Mouse (Mus musculus) midbrain, embryonic 11.5 days (tissue): ENCODE results near the gene Olfr222. TPM values are rescaled to one million over a fixed set of nuclear protein-coding genes. Genes with fewer than 3 reads are reported as not detected.

Experiments
- ATAC-seq: fragments of 200-750 bp; cut with Nextera tagmentation; 2 replicates; pipeline ENCODE4 v1.8.0; 2017; ENCODE audit warnings: moderate TSS enrichment, moderate library complexity; ENCODE audit not compliant: low FRiP score
- DNase-seq: peaks from one replicate; pipeline ENCODE4 v3.0.0; 2015; ENCODE audit warnings: low spot score; ENCODE audit errors: missing footprints
- H3K27ac ChIP-seq: fragments of 300-500 bp; sonication (generic); 2 replicates; pipeline ENCODE4 v1.5.1; 2014; ENCODE audit warnings: low read depth, low read length
- H3K27me3 ChIP-seq: fragments of 300-500 bp; sonication (generic); 2 replicates; pipeline ENCODE4 v1.6.1; 2014; ENCODE audit warnings: mild to moderate bottlenecking, low read length, moderate library complexity, mixed read lengths; ENCODE audit not compliant: control insufficient read depth, insufficient read depth
- H3K36me3 ChIP-seq: fragments of 300-500 bp; sonication (generic); 2 replicates; pipeline ENCODE4 v1.6.1; 2014; ENCODE audit warnings: mild to moderate bottlenecking, low read length, moderate library complexity, mixed read lengths; ENCODE audit not compliant: control insufficient read depth, insufficient read depth
- H3K4me1 ChIP-seq: fragments of 300-500 bp; sonication (generic); 2 replicates; pipeline ENCODE4 v1.6.1; 2014; ENCODE audit warnings: low read length; ENCODE audit not compliant: control insufficient read depth, insufficient read depth
- H3K4me2 ChIP-seq: fragments of 300-500 bp; sonication (generic); 2 replicates; pipeline ENCODE4 v1.6.1; 2014; ENCODE audit warnings: mild to moderate bottlenecking, moderate library complexity
- H3K4me3 ChIP-seq: fragments of 300-500 bp; sonication (generic); 2 replicates; pipeline ENCODE4 v1.5.1; 2014; ENCODE audit warnings: low read depth, low read length
- H3K9ac ChIP-seq: fragments of 300-500 bp; sonication (generic); 2 replicates; pipeline ENCODE4 v1.6.1; 2014; ENCODE audit warnings: low read length
- H3K9me3 ChIP-seq: fragments of 300-500 bp; sonication (generic); 2 replicates; pipeline ENCODE4 v1.6.1; 2016; ENCODE audit warnings: low read length; ENCODE audit not compliant: control insufficient read depth
- WGBS: fragments of 180-500 bp; shearing (Covaris S2); extraction: QIAGEN DNeasy Blood & Tissue Kit; methylation state at CpG from one replicate; pipeline ENCODE4 v1.1.7; 2014; 5-methylcytosine and 5-hydroxymethylcytosine counted together
- polyA plus RNA-seq: library from polyadenylated mRNA; unstranded; fragments of >200 nt; fragmentation: Nextera tagmentation; extraction: Ambion mirVana; gene quantifications from 2 replicates; pipeline ENCODE4 v1.2.1, GENCODE M21; 2014

Olfr222 gene
- polyA plus RNA-seq, 1 experiment from 2014 or later, result not detected

GRCm38 (mm10) chr11:59531562-59531961 is 44.5 kb downstream of the Olfr222 start:
- ATAC-seq, result no peak
- Histone ChIP-seq H3K4me2 (no peak overlapping the region), H3K27me3 (no peaks in the 10 kb centered on the region), H3K9ac (no peak overlapping the region), H3K4me1 (no peaks in the 10 kb centered on the region), H3K9me3 (no peaks in the 10 kb centered on the region), H3K27ac (no peak overlapping the region), H3K4me3 (no peak overlapping the region), H3K36me3 (no peaks in the 10 kb centered on the region)
- WGBS, result 86% methylated on average over 5 of the region's 5 CpGs
- DNase-seq, result no peak

GRCm38 (mm10) chr11:59530870-59531535 is 45.0 kb downstream of the Olfr222 start:
- H3K27ac ChIP-seq, result no peak overlapping the region
- ATAC-seq (no peak), DNase-seq (no peak)
- no peak overlapping the region for H3K9ac ChIP-seq
- no peak overlapping the region for H3K4me3 ChIP-seq
- H3K9me3 ChIP-seq, result no peaks in the 10 kb centered on the region
- no peak overlapping the region for H3K4me2 ChIP-seq
- H3K36me3 ChIP-seq, result no peaks in the 10 kb centered on the region
- 83% methylated on average over 6 of the region's 6 CpGs for WGBS
- H3K4me1 ChIP-seq, result no peaks in the 10 kb centered on the region
- H3K27me3 ChIP-seq, result no peaks in the 10 kb centered on the region

- H3K27ac ChIP-seq, result no peak overlapping the region
- no peaks in the 10 kb centered on the region for H3K4me1 ChIP-seq
- no peak overlapping the region for H3K4me3 ChIP-seq
- no peaks in the 10 kb centered on the region for H3K9me3 ChIP-seq
- H3K9ac ChIP-seq, result no peak overlapping the region
- H3K4me2 ChIP-seq, result no peak overlapping the region
- ATAC-seq (no peak), DNase-seq (no peak)
- WGBS, result 90% methylated on average over 5 of the region's 5 CpGs
- H3K27me3 ChIP-seq, result no peaks in the 10 kb centered on the region
- no peaks in the 10 kb centered on the region for H3K36me3 ChIP-seq
Measured at GRCm38 (mm10) chr11:59530221-59530620, 45.8 kb downstream of the Olfr222 start.

GRCm38 (mm10) chr11:59526472-59527080 is 49.5 kb downstream of the Olfr222 start, which contains the start of gene Zkscan17:
Gene Zkscan17 (minus strand): TSS chr11:59526751.
- DNase-seq (no peak), ATAC-seq (no peak)
- H3K9ac ChIP-seq, result no peak within 1 kb of the TSS

GRCm38 (mm10) chr11:59525237-59525636 is 50.8 kb downstream of the Olfr222 start:
- H3K9me3 ChIP-seq, result peaks cover 3% of the 10 kb centered on the region; the same call in 1 of the 2 replicates
- H3K4me3 ChIP-seq, result no peak overlapping the region
- no peaks in the 10 kb centered on the region for H3K36me3 ChIP-seq
- no peak for ATAC-seq
- peak; percentile 97 for DNase-seq
- H3K9ac ChIP-seq, result no peak overlapping the region
- H3K27me3 ChIP-seq, result no peaks in the 10 kb centered on the region
- H3K4me2 ChIP-seq, result no peak overlapping the region
- no peak overlapping the region for H3K27ac ChIP-seq
- H3K4me1 ChIP-seq, result no peaks in the 10 kb centered on the region
- 16% methylated on average over 10 of the region's 10 CpGs for WGBS

More at GRCm38 (mm10) chr11:59526472-59527080, 49.5 kb downstream of the Olfr222 start, which contains the start of gene Zkscan17:
- Histone ChIP-seq H3K27ac (no peak within 1 kb of the TSS), H3K4me1 (no peaks in the 10 kb centered on the region), H3K27me3 (no peaks in the 10 kb centered on the region), H3K9me3 (peaks cover 3% of the 10 kb centered on the region; the same call in 1 of the 2 replicates), H3K4me3 (no peak within 1 kb of the TSS), H3K36me3 (no peaks in the 10 kb centered on the region), H3K4me2 (no peak within 1 kb of the TSS)
- 48% methylated on average over 8 of the region's 8 CpGs for WGBS

- WGBS, result 97% methylated on average over 2 of the region's 2 CpGs
- H3K36me3 ChIP-seq, result no peaks in the 10 kb centered on the region
- no peak for ATAC-seq
Measured at GRCm38 (mm10) chr11:59524150-59524549, 51.9 kb downstream of the Olfr222 start.

More at GRCm38 (mm10) chr11:59524150-59524549, 51.9 kb downstream of the Olfr222 start:
- Histone ChIP-seq H3K4me2 (no peak overlapping the region), H3K27ac (no peak overlapping the region), H3K9me3 (peaks cover 3% of the 10 kb centered on the region; the same call in 1 of the 2 replicates), H3K4me3 (no peak overlapping the region), H3K9ac (no peak overlapping the region), H3K27me3 (no peaks in the 10 kb centered on the region), H3K4me1 (no peaks in the 10 kb centered on the region)
- no peak for DNase-seq

Other genes with a start within 250 kb of the Olfr222 start
- not detected in 2 replicates for gene Prss38, start 200.6 kb downstream of the Olfr222 start, polyA plus RNA-seq
- gene Jmjd4, start 126.2 kb downstream of the Olfr222 start, polyA plus RNA-seq, result 12.4 and 14.3 TPM in 2 replicates
- gene Snap47, start 125.0 kb downstream of the Olfr222 start, polyA plus RNA-seq, result 144 and 159 TPM in 2 replicates
- 11.4 and 11.9 TPM in 2 replicates for gene Zfp867, start 103.8 kb downstream of the Olfr222 start, polyA plus RNA-seq
- 19.1 and 22.4 TPM in 2 replicates for gene Zkscan17, start 49.5 kb downstream of the Olfr222 start, polyA plus RNA-seq
- gene Nlrp3, start 34.7 kb downstream of the Olfr222 start, polyA plus RNA-seq, result not detected in 2 replicates
- gene Olfr223, start 17.1 kb upstream of the Olfr222 start, polyA plus RNA-seq, result not detected in 2 replicates
- 55.9 and 69.5 TPM in 2 replicates for gene Mprip, start 85.1 kb upstream of the Olfr222 start, polyA plus RNA-seq
- 0.36 and 0.79 TPM in 2 replicates for gene Pld6, start 211.4 kb upstream of the Olfr222 start, polyA plus RNA-seq
- 27.4 and 28.2 TPM in 2 replicates for gene Flcn, start 233.8 kb upstream of the Olfr222 start, polyA plus RNA-seq